Mouse (Mus musculus) CH12.LX (cell line): ENCODE data around the gene Foxr1. TPM values are rescaled to one million over a fixed set of nuclear protein-coding genes. Genes with fewer than 3 reads are reported as not detected.

ENCODE experiments used
- DNase-seq: peaks from one replicate; pipeline ENCODE4 v3.0.0-alpha.2; 2013; ENCODE audit errors: extremely low read depth
- H3K27ac ChIP-seq: 2 replicates; pipeline ENCODE4 v1.5.1; 2012; ENCODE audit warnings: low read depth, mild to moderate bottlenecking, control low read depth, moderate library complexity; ENCODE audit not compliant: insufficient read depth
- H3K27me3 ChIP-seq: replicated peaks from 2 replicates; pipeline ENCODE3; 2012; ENCODE audit warnings: inconsistent platforms
- H3K36me3 ChIP-seq, 2 experiments: replicated peaks in 1 of 2; 2 replicates each; pipeline versions ENCODE3 to v1.6.1; 2012; ENCODE audit warnings: inconsistent platforms in 1 of 2, low read length in 1 of 2, mild to moderate bottlenecking in 1 of 2, mixed read lengths in 1 of 2, moderate library complexity in 1 of 2; ENCODE audit not compliant: control insufficient read depth in 1 of 2, insufficient read depth in 1 of 2
- H3K4me1 ChIP-seq, 2 experiments: 2 replicates each; pipeline ENCODE4 v1.6.1; 2012; ENCODE audit warnings: inconsistent platforms in 1 of 2, moderate library complexity in 1 of 2; ENCODE audit not compliant: insufficient read depth in 2 of 2, control insufficient read depth in 1 of 2
- H3K4me2 ChIP-seq: 2 replicates; pipeline ENCODE4 v1.6.1; 2012; ENCODE audit warnings: low read depth, mild to moderate bottlenecking, control low read depth; ENCODE audit not compliant: poor library complexity, insufficient read depth, severe bottlenecking
- H3K4me3 ChIP-seq, 3 experiments: fragments of 150-350 bp in 1 of 3; sonication (generic) in 1 of 3; replicated peaks in 1 of 3; 2 replicates each; pipeline versions ENCODE3 to v1.5.1; 2011 to 2012; ENCODE audit warnings: low read depth in 2 of 3, low read length in 2 of 3, mild to moderate bottlenecking in 2 of 3, moderate library complexity in 2 of 3, control low read depth in 1 of 3, improper control_type of control experiment in 1 of 3, inconsistent platforms in 1 of 3, mixed read lengths in 1 of 3; ENCODE audit not compliant: poor library complexity in 1 of 3
- H3K79me2 ChIP-seq: replicated peaks from 2 replicates; pipeline ENCODE4 v1.6.1; 2012; ENCODE audit warnings: mild to moderate bottlenecking, moderate library complexity; ENCODE audit not compliant: control insufficient read depth, poor library complexity, insufficient read depth, severe bottlenecking; ENCODE audit errors: extremely low read depth
- H3K9ac ChIP-seq: 2 replicates; pipeline ENCODE4 v1.6.1; 2012; ENCODE audit warnings: low read depth, mild to moderate bottlenecking, control low read depth, moderate library complexity; ENCODE audit not compliant: insufficient read depth
- H3K9me3 ChIP-seq: replicated peaks from 2 replicates; pipeline ENCODE3; 2012; ENCODE audit warnings: low read length, inconsistent platforms, mixed read lengths
- BHLHE40 ChIP-seq: IDR thresholded peaks from 2 replicates; pipeline ENCODE4 v1.6.1; 2011; ENCODE audit warnings: mild to moderate bottlenecking, low read depth, low read length, improper control_type of control experiment
- CHD1 ChIP-seq: IDR thresholded peaks from 2 replicates; pipeline ENCODE4 v1.6.1; 2012; ENCODE audit warnings: low read depth, low read length, improper control_type of control experiment, inconsistent platforms
- ELF1 ChIP-seq: IDR thresholded peaks from 2 replicates; pipeline ENCODE4 v1.6.1; 2014; ENCODE audit warnings: low read depth, mild to moderate bottlenecking, inconsistent platforms, low read length, improper control_type of control experiment
- GABPA ChIP-seq: IDR thresholded peaks from 2 replicates; pipeline ENCODE4 v1.6.1; 2012; ENCODE audit warnings: low read depth, low read length, improper control_type of control experiment, inconsistent platforms; ENCODE audit not compliant: insufficient replicate concordance
- IRF4 ChIP-seq: IDR thresholded peaks from 2 replicates; pipeline ENCODE4 v1.6.1; 2014; ENCODE audit warnings: low read depth, mild to moderate bottlenecking, inconsistent platforms, low read length, improper control_type of control experiment
- JUN ChIP-seq: IDR thresholded peaks from 2 replicates; pipeline ENCODE4 v1.6.1; 2011; ENCODE audit warnings: low read depth, mild to moderate bottlenecking, low read length, improper control_type of control experiment, moderate library complexity; ENCODE audit not compliant: insufficient read depth
- JUND ChIP-seq: conservative IDR thresholded peaks from 2 replicates; pipeline ENCODE4 v1.6.1; 2011; ENCODE audit warnings: low read depth, low read length, improper control_type of control experiment
- KAT2A ChIP-seq: IDR thresholded peaks from 2 replicates; pipeline ENCODE4 v1.6.1; 2012; ENCODE audit warnings: low read length, improper control_type of control experiment, inconsistent platforms; ENCODE audit not compliant: insufficient replicate concordance
- MAFK ChIP-seq: IDR thresholded peaks from 2 replicates; pipeline ENCODE4 v1.6.1; 2011; ENCODE audit warnings: low read length, improper control_type of control experiment; ENCODE audit not compliant: insufficient replicate concordance
- PAX5 ChIP-seq: IDR thresholded peaks from 2 replicates; pipeline ENCODE4 v1.6.1; 2012; ENCODE audit warnings: low read length, inconsistent platforms, mixed read lengths
- POLR2AphosphoS2 ChIP-seq: IDR thresholded peaks from 2 replicates; pipeline ENCODE4 v1.6.1; 2011; ENCODE audit warnings: low read depth, low read length, improper control_type of control experiment
- RAD21 ChIP-seq: IDR thresholded peaks from 2 replicates; pipeline ENCODE4 v1.6.1; 2011; ENCODE audit warnings: low read depth, mild to moderate bottlenecking, low read length, improper control_type of control experiment, moderate library complexity
- SIN3A ChIP-seq: IDR thresholded peaks from 2 replicates; pipeline ENCODE4 v1.6.1; 2012; ENCODE audit warnings: low read length, improper control_type of control experiment, inconsistent platforms
- SMC3 ChIP-seq: IDR thresholded peaks from 2 replicates; pipeline ENCODE4 v1.6.1; 2011; ENCODE audit warnings: low read depth, low read length, improper control_type of control experiment
- TBP ChIP-seq: conservative IDR thresholded peaks from 2 replicates; pipeline ENCODE4 v1.6.1; 2011; ENCODE audit warnings: low read depth, low read length, improper control_type of control experiment
- UBTF ChIP-seq: IDR thresholded peaks from 2 replicates; pipeline ENCODE4 v1.6.1; 2012; ENCODE audit warnings: low read depth, mild to moderate bottlenecking, inconsistent platforms, low read length, improper control_type of control experiment, moderate library complexity
- USF1 ChIP-seq: IDR thresholded peaks from 2 replicates; pipeline ENCODE4 v1.6.1; 2014; ENCODE audit warnings: low read depth, mild to moderate bottlenecking, inconsistent platforms, low read length, improper control_type of control experiment
- ZC3H11A ChIP-seq: IDR thresholded peaks from 2 replicates; pipeline ENCODE4 v1.6.1; 2012; ENCODE audit warnings: low read depth, mild to moderate bottlenecking, inconsistent platforms, low read length, improper control_type of control experiment
- ZKSCAN1 ChIP-seq: IDR thresholded peaks from 2 replicates; pipeline ENCODE4 v1.6.1; 2012; ENCODE audit warnings: low read depth, inconsistent platforms, low read length, improper control_type of control experiment, borderline replicate concordance
- ZMIZ1 ChIP-seq: IDR thresholded peaks from 2 replicates; pipeline ENCODE4 v1.6.1; 2012; ENCODE audit warnings: low read depth, mild to moderate bottlenecking, inconsistent platforms, low read length, improper control_type of control experiment
- dilution Hi-C: fragments of 300-500 bp; cut with MboI; formaldehyde crosslinking; loops from 2 replicates; pipeline ENCODE4 v1.14.3; 2020; ENCODE audit warnings: low sequenced_read_pairs; ENCODE audit not compliant: extremely low pct_unique_long_range_greater_than_20kb, extremely low pct_ligation_motif_present
- in situ Hi-C: fragments of 300-500 bp; cut with MboI; formaldehyde crosslinking; loops from 3 replicates; pipeline ENCODE4 v1.14.3; 2019; ENCODE audit warnings: low sequenced_read_pairs, low pct_ligation_motif_present, low pct_unique_long_range_greater_than_20kb, mixed read lengths
- polyA plus RNA-seq: library from polyadenylated mRNA; unstranded; fragments of >175 nt; gene quantifications from 2 replicates; pipeline ENCODE4 v1.2.1, GENCODE M21; 2012; ENCODE audit warnings: low read depth; ENCODE audit not compliant: insufficient read length
- total RNA-seq, 2 experiments: library from RNA; depleted of rRNA; stranded (reverse); fragments of 300-350 nt in 1 of 2; fragments of >200 nt in 1 of 2; gene quantifications; 2 replicates each; pipeline ENCODE4 v1.2.3; 2012 to 2014

Gene Foxr1
- total and polyA plus RNA-seq, 3 experiments: 0.21 to 1.4 TPM; not detected in 1

DNA sequence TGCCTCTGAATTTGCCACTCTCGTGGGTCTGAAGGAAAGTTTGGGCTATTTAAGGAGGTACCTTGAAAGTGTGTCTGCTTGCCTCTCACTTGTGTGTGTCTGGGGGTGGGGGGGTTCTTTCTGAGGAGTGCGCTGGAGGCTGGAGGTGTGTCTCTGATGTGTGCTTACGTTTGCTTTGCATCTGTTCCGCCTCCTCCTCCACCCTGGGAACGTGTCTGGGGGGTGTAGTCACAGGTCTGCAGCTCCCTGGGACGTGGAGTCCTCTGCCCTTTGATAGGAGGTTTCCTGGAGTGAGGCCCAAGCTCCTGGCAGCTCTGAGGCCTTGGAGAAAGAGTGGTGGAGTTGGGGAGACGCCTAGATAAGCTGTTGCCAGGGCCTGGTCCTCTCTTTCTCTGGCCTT lies 46.5 kb upstream of the Foxr1 start:
- Histone ChIP-seq H3K79me2 (no peaks in the 10 kb centered on the region), H3K36me3 (peaks cover 0 to 38% of the 10 kb centered on the region in 2 experiments), H3K4me1 (peaks cover 14 to 83% of the 10 kb centered on the region in 2 experiments), H3K27ac (no peak overlapping the region), H3K27me3 (no peaks in the 10 kb centered on the region), H3K9me3 (no peaks in the 10 kb centered on the region), H3K9ac (no peak overlapping the region), H3K4me2 (no peak overlapping the region), H3K4me3 (no peak overlapping the region)
- in situ Hi-C loops: no loop called here
- TF ChIP-seq BHLHE40 (no peak), JUN (no peak), ZMIZ1 (no peak), UBTF (no peak)
- no peak for DNase-seq
- dilution Hi-C loops: no loop called here

DNA sequence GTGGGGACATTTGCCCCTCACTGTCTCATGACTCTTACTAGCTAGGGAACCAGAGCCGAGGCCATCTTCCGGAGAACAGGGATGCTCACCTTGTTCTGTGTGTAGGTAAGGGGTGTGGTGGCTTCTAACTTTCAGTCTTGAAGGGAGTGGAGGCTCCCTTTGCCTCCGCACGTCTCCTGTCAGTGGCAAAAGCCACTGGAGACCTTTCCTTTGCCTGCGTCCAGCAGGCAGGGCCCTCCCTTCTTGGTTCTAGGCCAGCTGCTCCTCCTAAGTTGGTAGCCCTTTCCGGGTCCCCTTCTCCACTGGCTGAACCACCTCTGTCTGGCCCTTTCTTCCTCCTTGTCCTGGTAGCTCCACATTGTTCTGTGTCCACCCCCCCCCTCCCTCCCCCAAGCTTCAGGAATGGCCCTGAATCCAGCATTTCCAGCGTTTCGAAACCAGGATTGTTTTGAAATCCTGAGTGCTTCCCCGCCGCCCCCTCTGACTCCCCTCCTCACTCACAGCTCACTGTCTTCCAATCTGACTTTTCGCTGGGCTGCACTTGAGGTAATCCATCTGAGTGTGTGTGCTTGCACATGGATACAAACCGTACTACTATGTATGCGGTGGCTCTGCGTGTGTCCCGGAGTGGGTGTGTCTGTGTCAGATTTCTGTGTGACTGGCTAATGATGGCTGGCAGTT lies 45.9 kb upstream of the Foxr1 start:
- dilution Hi-C loops: no loop called here
- no peaks in the 10 kb centered on the region for H3K79me2 ChIP-seq
- H3K36me3 ChIP-seq: peaks cover 0 to 34% of the 10 kb centered on the region in 2 experiments
- DNase-seq: no peak
- in situ Hi-C loops: no loop called here
- H3K4me1 ChIP-seq: peaks cover 15 to 84% of the 10 kb centered on the region in 2 experiments
- no peak overlapping the region for H3K4me2 ChIP-seq
- H3K27ac ChIP-seq: no peak overlapping the region
- H3K4me3 ChIP-seq: no peak overlapping the region
- TF ChIP-seq GABPA (no peak), IRF4 (no peak), SMC3 (no peak), USF1 (no peak), ELF1 (no peak), JUND (no peak), MAFK (no peak), PAX5 (no peak)
- TF ChIP-seq, all 38 proteins: peak for 0
- no peak overlapping the region for H3K9ac ChIP-seq
- H3K27me3 ChIP-seq: no peaks in the 10 kb centered on the region
- no peaks in the 10 kb centered on the region for H3K9me3 ChIP-seq

DNA sequence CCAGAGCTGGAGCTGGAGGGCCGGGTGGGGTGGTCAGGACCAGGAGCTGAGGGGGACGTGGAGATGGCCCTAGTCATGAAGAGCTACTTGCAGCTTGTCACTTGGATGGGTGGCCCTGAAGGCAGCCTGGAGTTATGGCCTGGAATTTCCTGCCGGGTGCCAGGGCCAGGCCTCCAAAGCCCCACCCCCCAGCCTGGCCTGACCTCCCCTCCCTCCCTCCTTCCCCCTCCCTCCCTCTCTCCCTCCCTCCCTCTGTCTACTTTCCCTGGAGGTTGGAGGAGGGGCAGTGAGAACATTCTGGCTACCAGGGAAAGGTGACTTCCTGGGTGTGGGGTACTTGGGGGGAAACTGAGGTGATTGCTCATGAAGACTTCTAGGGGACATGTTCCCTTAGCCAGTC lies 45.4 kb upstream of the Foxr1 start:
- dilution Hi-C loops (no loop called here), in situ Hi-C loops (no loop called here)
- Histone ChIP-seq H3K4me3 (no peak overlapping the region), H3K27ac (no peak overlapping the region), H3K36me3 (peaks cover 0 to 29% of the 10 kb centered on the region in 2 experiments), H3K9ac (no peak overlapping the region), H3K9me3 (no peaks in the 10 kb centered on the region), H3K4me1 (peaks cover 19 to 84% of the 10 kb centered on the region in 2 experiments), H3K4me2 (no peak overlapping the region), H3K79me2 (no peaks in the 10 kb centered on the region), H3K27me3 (peaks cover 4% of the 10 kb centered on the region)
- TF ChIP-seq PAX5 (no peak), TBP (no peak), ZMIZ1 (no peak), JUND (no peak), ZC3H11A (no peak), SIN3A (no peak), KAT2A (no peak), RAD21 (no peak), POLR2AphosphoS2 (no peak), GABPA (no peak), ZKSCAN1 (no peak), IRF4 (no peak), CHD1 (no peak)
- DNase-seq: no peak
